Mouse (Mus musculus) neural tube, embryonic 12.5 days (tissue): Measurements from ENCODE around the gene Sdhb. TPM values are rescaled to one million over a fixed set of nuclear protein-coding genes. Genes with fewer than 3 reads are reported as not detected.

ENCODE experiments used
- ATAC-seq: fragments of 200-750 bp; cut with Nextera tagmentation; 2 replicates; pipeline ENCODE4 v1.8.0; 2017; ENCODE audit warnings: low read depth, mild to moderate bottlenecking, moderate TSS enrichment, moderate library complexity; ENCODE audit not compliant: low FRiP score
- H3K27ac ChIP-seq: fragments of 300-500 bp; sonication (generic); 2 replicates; pipeline ENCODE4 v1.5.1; 2016
- H3K27me3 ChIP-seq: fragments of 300-500 bp; sonication (generic); replicated peaks from 2 replicates; pipeline ENCODE4 v1.6.1; 2016; ENCODE audit warnings: mild to moderate bottlenecking
- H3K36me3 ChIP-seq: fragments of 300-500 bp; sonication (generic); 2 replicates; pipeline ENCODE4 v1.6.1; 2016; ENCODE audit warnings: mild to moderate bottlenecking
- H3K4me1 ChIP-seq: fragments of 300-500 bp; sonication (generic); 2 replicates; pipeline ENCODE4 v1.6.1; 2016
- H3K4me2 ChIP-seq: fragments of 300-500 bp; sonication (generic); replicated peaks from 2 replicates; pipeline ENCODE4 v1.6.1; 2016; ENCODE audit warnings: mild to moderate bottlenecking
- H3K4me3 ChIP-seq: fragments of 300-500 bp; sonication (generic); 2 replicates; pipeline ENCODE4 v1.5.1; 2016
- H3K9ac ChIP-seq: fragments of 300-500 bp; sonication (generic); 2 replicates; pipeline ENCODE4 v1.6.1; 2016; ENCODE audit warnings: mild to moderate bottlenecking
- H3K9me3 ChIP-seq: fragments of 300-500 bp; sonication (generic); 2 replicates; pipeline ENCODE4 v1.6.1; 2016; ENCODE audit warnings: mild to moderate bottlenecking
- WGBS: fragments of 180-500 bp; shearing (Covaris S2); methylation state at CpG from one replicate; pipeline ENCODE4 v1.1.7; 2016; 5-methylcytosine and 5-hydroxymethylcytosine counted together
- polyA plus RNA-seq: library from polyadenylated mRNA; unstranded; fragments of >200 nt; fragmentation: Nextera tagmentation; extraction: Ambion mirVana; gene quantifications from 2 replicates; pipeline ENCODE4 v1.2.1, GENCODE M21; 2016

Gene Sdhb
- polyA plus RNA-seq, 1 experiment from 2014 or later: 403 TPM

- 66% methylated on average over 8 of the region's 8 CpGs for WGBS
- Histone ChIP-seq H3K4me1 (peaks cover 9% of the 10 kb centered on the region; the same call in 1 of the 2 replicates), H3K4me3 (no peak overlapping the region), H3K36me3 (no peaks in the 10 kb centered on the region), H3K9ac (no peak overlapping the region), H3K9me3 (no peaks in the 10 kb centered on the region), H3K27me3 (no peaks in the 10 kb centered on the region), H3K4me2 (no peak overlapping the region), H3K27ac (no peak overlapping the region)
- no peak for ATAC-seq
Measured at GRCm38 (mm10) chr4:140929745-140930144, 31.3 kb upstream of the Sdhb start.

GRCm38 (mm10) chr4:140930900-140931470 is 30.0 kb upstream of the Sdhb start:
- peaks cover 9% of the 10 kb centered on the region; the same call in 1 of the 2 replicates for H3K4me1 ChIP-seq
- no peak overlapping the region for H3K4me2 ChIP-seq
- H3K27ac ChIP-seq: no peak overlapping the region
- H3K27me3 ChIP-seq: no peaks in the 10 kb centered on the region
- no peak for ATAC-seq
- WGBS: 74% methylated on average over 10 of the region's 10 CpGs
- no peaks in the 10 kb centered on the region for H3K36me3 ChIP-seq
- no peak overlapping the region for H3K9ac ChIP-seq
- H3K9me3 ChIP-seq: no peaks in the 10 kb centered on the region
- no peak overlapping the region for H3K4me3 ChIP-seq

- Histone ChIP-seq H3K4me3 (no peak overlapping the region), H3K36me3 (no peaks in the 10 kb centered on the region), H3K9ac (no peak overlapping the region), H3K27ac (no peak overlapping the region), H3K4me1 (peaks cover 9% of the 10 kb centered on the region; the same call in 1 of the 2 replicates), H3K9me3 (peaks cover 7% of the 10 kb centered on the region), H3K4me2 (no peak overlapping the region), H3K27me3 (no peaks in the 10 kb centered on the region)
- ATAC-seq: no peak
- WGBS: 68% methylated on average over 9 of the region's 9 CpGs
Measured at GRCm38 (mm10) chr4:140935643-140936042, 25.4 kb upstream of the Sdhb start.

DNA sequence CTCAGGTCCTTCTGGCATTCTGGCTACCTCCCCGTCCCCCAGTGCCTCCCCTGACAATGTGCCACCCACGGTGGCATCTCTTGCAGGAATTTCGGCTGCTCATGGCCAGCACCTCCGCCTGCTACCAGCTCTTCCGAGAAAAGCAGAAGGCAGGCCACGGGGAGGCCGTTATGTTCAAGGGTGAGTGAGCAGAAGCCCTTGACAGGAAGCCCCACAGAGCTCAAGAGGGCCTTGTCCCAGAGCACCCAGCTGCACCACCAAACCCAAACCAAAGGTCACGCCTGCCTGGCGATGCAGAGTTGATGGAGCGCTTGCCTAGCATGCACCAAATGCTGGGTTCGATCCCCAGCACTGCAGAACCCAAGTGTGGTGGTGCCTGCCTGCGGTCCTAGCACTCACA is 16.6 kb upstream of the Sdhb start:
- H3K4me2 ChIP-seq: no peak overlapping the region
- ATAC-seq: no peak
- H3K4me3 ChIP-seq: no peak overlapping the region
- no peaks in the 10 kb centered on the region for H3K27me3 ChIP-seq
- no peaks in the 10 kb centered on the region for H3K36me3 ChIP-seq
- no peaks in the 10 kb centered on the region for H3K4me1 ChIP-seq
- H3K9ac ChIP-seq: no peak overlapping the region
- 90% methylated on average over 12 of the region's 12 CpGs for WGBS
- no peak overlapping the region for H3K27ac ChIP-seq
- H3K9me3 ChIP-seq: no peaks in the 10 kb centered on the region

DNA sequence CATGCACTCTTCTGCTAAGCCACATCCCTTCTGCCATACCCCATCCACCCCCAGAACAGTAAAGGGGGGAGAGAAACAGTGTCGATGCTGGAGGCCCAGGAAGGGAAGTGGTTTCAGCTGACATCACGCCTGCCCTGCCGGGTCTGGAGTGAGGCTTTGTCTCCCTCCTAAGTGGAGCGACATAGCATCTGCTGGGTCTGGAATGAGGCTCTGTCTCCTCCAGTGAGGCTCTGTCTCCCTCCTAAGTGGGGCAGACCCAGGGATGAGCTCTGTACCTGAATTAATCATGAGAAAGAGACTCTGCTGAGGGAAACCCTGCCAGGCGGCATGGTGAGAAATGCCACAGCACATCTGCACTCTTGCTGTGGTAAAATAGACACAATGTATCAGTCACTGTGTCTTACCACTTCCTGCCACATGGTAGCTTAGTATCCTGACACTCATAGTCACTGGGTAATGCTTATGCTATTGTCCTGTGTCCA is 16.0 kb upstream of the Sdhb start:
- H3K36me3 ChIP-seq: no peaks in the 10 kb centered on the region
- H3K4me1 ChIP-seq: no peaks in the 10 kb centered on the region
- WGBS: 84% methylated on average over 5 of the region's 5 CpGs

DNA sequence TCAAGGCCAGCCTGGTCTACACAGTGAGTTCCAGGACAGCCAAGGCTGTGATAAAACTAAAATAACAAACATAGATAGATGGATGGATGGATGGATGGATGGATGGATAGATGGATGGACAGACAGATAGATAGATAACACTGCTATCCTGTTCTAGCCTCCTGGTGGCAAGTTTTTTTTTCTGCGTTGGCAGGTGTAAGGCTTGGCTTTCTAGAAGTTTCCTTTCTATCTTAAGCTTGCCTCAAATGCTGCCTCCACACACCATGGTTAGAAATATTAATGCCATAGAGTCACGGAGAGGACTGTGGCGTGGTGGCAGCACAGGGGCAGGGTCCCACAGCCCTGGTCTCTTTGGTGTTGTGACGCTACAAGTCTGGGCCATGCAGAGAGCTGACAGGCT is 15.4 kb upstream of the Sdhb start:
- Histone ChIP-seq H3K27ac (no peak overlapping the region), H3K9ac (no peak overlapping the region), H3K4me2 (no peak overlapping the region), H3K36me3 (no peaks in the 10 kb centered on the region), H3K4me3 (no peak overlapping the region), H3K9me3 (no peaks in the 10 kb centered on the region), H3K27me3 (no peaks in the 10 kb centered on the region), H3K4me1 (no peaks in the 10 kb centered on the region)
- whole genome bisulfite sequencing: 95% methylated on average over 4 of the region's 4 CpGs
- no peak for ATAC-seq

More for the DNA sequence above, 16.0 kb upstream of the Sdhb start:
- Histone ChIP-seq H3K4me2 (no peak overlapping the region), H3K9ac (no peak overlapping the region), H3K9me3 (no peaks in the 10 kb centered on the region), H3K27ac (no peak overlapping the region), H3K27me3 (no peaks in the 10 kb centered on the region), H3K4me3 (no peak overlapping the region)
- no peak for ATAC-seq

DNA sequence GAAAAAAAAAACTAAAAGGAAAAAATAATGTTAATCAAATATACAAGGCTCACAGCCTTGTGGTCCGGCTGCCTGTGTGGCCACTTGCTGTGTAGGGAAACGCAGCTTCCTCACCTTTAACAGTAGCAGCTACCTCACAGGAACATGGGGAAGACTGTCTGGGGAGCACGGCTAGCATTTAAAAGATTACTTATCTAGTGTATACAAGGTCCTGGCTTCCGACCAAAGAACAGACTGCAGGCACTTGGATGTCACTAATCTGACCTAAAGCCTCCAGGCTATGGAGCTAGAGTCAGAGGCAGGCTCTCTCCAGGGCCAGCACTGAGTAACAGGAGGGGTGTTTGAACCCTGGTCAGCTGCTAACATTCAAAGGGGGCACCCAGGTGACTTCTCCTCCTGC is 15.0 kb upstream of the Sdhb start:
- Histone ChIP-seq H3K36me3 (no peaks in the 10 kb centered on the region), H3K27me3 (no peaks in the 10 kb centered on the region), H3K27ac (no peak overlapping the region), H3K9ac (no peak overlapping the region), H3K9me3 (no peaks in the 10 kb centered on the region), H3K4me1 (no peaks in the 10 kb centered on the region), H3K4me3 (no peak overlapping the region), H3K4me2 (no peak overlapping the region)
- no peak for ATAC-seq
- 83% methylated on average over 4 of the region's 4 CpGs for WGBS

GRCm38 (mm10) chr4:140946580-140947205 is 14.3 kb upstream of the Sdhb start:
- no peaks in the 10 kb centered on the region for H3K36me3 ChIP-seq
- no peak overlapping the region for H3K27ac ChIP-seq
- H3K4me1 ChIP-seq: no peaks in the 10 kb centered on the region
- H3K27me3 ChIP-seq: no peaks in the 10 kb centered on the region
- H3K9me3 ChIP-seq: no peaks in the 10 kb centered on the region
- H3K4me2 ChIP-seq: no peak overlapping the region
- 75% methylated on average over 14 of the region's 14 CpGs for WGBS
- H3K9ac ChIP-seq: no peak overlapping the region
- no peak for ATAC-seq
- H3K4me3 ChIP-seq: no peak overlapping the region

DNA sequence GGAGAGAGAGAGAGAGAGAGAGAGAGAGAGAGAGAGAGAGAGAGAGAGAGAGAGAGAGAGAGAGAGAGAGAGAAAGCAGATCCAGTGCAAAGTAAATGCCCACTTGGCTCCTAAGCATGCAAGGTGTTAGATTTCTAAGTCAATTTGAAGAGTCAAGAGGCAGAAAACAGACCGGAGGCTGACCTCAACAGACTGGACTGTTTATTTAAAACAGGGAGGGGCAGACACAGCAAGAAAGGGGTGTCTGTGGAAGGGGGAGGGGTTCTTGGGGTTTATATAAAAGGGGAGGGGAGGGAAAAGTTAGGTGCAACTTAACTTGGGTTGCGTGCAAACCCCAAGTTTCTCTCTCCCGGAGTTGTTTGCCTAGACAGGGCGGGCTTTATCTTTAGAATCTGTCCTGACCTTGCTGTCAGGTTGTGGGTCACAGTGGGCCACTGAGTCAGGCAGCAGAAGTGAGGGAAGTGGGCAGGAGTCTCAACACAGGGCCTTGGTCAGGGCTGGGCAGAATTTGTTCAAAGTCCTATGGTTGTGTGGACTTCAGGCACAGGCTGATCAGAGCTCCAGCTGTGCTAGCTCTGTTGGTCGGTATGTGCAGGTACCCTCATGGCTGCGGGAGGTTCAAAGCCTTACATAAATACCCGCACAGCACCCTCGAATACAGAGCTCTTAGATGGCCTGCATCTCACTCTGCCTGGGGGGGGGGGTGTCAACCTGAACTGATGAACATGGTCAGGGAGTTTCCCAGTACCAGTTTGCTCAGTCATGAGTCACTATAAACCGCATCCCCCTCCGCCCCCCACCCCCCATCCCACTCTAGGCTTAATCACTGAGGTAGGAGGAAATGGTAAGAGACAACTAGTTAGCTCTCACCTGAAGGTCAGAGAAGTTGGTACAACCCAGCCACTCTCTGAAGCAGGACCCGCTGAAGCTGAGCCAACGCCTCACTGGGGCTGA is 13.2 kb upstream of the Sdhb start:
- Histone ChIP-seq H3K27ac (no peak overlapping the region), H3K4me2 (no peak overlapping the region), H3K36me3 (no peaks in the 10 kb centered on the region), H3K9me3 (no peaks in the 10 kb centered on the region), H3K27me3 (no peaks in the 10 kb centered on the region), H3K4me3 (no peak overlapping the region), H3K4me1 (no peaks in the 10 kb centered on the region), H3K9ac (no peak overlapping the region)
- ATAC-seq: no peak
- 87% methylated on average over 12 of the region's 12 CpGs for WGBS

- no peak overlapping the region for H3K27ac ChIP-seq
- WGBS: 92% methylated on average over 6 of the region's 6 CpGs
- H3K4me1 ChIP-seq: no peaks in the 10 kb centered on the region
- no peaks in the 10 kb centered on the region for H3K36me3 ChIP-seq
- H3K9me3 ChIP-seq: no peaks in the 10 kb centered on the region
- no peak overlapping the region for H3K4me3 ChIP-seq
- ATAC-seq: no peak
- H3K9ac ChIP-seq: no peak overlapping the region
- no peak overlapping the region for H3K4me2 ChIP-seq
- H3K27me3 ChIP-seq: no peaks in the 10 kb centered on the region
Measured at GRCm38 (mm10) chr4:140948481-140948880, 12.5 kb upstream of the Sdhb start.

DNA sequence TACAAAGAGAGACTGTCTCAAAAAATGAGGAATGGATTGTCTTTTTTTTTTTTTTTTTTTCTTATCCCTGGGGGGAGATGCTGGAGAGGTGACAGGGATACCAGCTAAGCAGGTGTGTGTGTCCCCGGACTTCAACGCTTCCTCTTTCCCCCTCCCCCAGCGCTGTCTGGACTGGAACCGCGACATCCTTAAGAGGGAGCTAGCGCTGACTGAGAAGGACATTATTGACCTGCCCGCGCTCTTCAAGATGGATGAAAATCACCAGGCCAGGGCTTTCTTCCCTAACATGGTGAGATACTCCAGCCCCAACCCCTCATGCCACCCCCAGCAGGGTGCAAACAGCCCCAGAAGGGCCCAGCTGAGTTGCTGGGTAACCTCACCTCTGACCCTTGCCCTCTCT is 12.0 kb upstream of the Sdhb start:
- Histone ChIP-seq H3K36me3 (no peaks in the 10 kb centered on the region), H3K27ac (no peak overlapping the region), H3K9me3 (no peaks in the 10 kb centered on the region), H3K4me3 (no peak overlapping the region), H3K4me2 (no peak overlapping the region), H3K27me3 (no peaks in the 10 kb centered on the region), H3K4me1 (no peaks in the 10 kb centered on the region), H3K9ac (no peak overlapping the region)
- no peak for ATAC-seq
- 84% methylated on average over 8 of the region's 8 CpGs for WGBS

DNA sequence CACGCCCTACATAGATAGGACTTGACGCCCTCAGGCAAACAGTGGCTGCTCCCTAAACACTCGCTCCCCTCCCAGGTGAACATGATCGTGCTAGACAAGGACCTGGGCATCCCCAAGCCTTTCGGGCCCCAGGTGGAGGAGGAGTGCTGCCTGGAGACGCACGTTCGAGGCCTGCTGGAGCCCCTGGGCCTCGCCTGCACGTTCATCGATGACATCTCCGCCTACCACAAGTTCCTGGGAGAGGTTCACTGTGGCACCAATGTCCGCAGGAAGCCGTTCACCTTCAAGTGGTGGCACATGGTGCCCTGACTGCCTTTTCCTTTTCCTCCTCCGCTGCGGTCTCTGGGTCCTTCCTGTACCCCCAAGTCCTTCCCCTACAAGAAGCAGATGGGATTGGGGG is 11.4 kb upstream of the Sdhb start:
- no peak overlapping the region for H3K4me3 ChIP-seq
- H3K4me2 ChIP-seq: no peak overlapping the region
- no peak overlapping the region for H3K27ac ChIP-seq
- H3K27me3 ChIP-seq: no peaks in the 10 kb centered on the region
- no peaks in the 10 kb centered on the region for H3K9me3 ChIP-seq
- no peak overlapping the region for H3K9ac ChIP-seq
- no peak for ATAC-seq
- no peaks in the 10 kb centered on the region for H3K4me1 ChIP-seq
- no peaks in the 10 kb centered on the region for H3K36me3 ChIP-seq
- 91% methylated on average over 16 of the region's 16 CpGs for WGBS
